Mouse (Mus musculus) left cerebral cortex, adult 8-10 months (tissue): ENCODE results near the gene Maml3. TPM values are rescaled to one million over a fixed set of nuclear protein-coding genes. Genes with fewer than 3 reads are reported as not detected.
A peak's percentile ranks its signal among the peaks of the same experiment; 100 is the strongest.

ENCODE experiments used
- DNase-seq, 2 experiments: peaks; one replicate each; pipeline ENCODE4 v3.0.0; 2022; ENCODE audit warnings: low spot score in 2 of 2
- total RNA-seq, 4 experiments: library from RNA; stranded (reverse); gene quantifications; 2 replicates each; pipeline ENCODE4 v1.2.4; 2022

Maml3 gene
- total RNA-seq, 4 experiments from 2014 or later, result 6.7 to 8.3 (median 7.1) TPM

DNA sequence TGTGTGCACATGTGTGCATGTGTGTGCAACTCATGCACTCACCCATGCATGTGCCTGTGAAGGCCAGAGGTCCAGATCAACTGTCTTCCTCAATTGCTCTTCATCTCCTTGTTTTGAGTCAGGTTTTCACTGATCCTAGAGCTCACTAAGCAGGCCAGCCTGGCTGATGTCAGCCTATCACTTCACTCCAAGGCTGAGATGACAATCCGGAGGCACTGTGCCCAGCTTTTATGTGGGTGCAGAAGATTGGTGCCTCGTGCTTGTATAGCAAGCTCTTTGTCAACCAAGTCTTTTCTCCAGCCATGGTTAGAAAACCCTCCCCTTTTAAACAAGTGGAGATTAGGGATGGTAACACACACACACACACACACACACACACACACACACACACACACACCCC, 146.1 kb downstream of the Maml3 start:
- no peak for DNase-seq

- no peak for DNase-seq
Observed at GRCm38 (mm10) chr3:51954441-51954840, 150.4 kb downstream of the Maml3 start.

DNA sequence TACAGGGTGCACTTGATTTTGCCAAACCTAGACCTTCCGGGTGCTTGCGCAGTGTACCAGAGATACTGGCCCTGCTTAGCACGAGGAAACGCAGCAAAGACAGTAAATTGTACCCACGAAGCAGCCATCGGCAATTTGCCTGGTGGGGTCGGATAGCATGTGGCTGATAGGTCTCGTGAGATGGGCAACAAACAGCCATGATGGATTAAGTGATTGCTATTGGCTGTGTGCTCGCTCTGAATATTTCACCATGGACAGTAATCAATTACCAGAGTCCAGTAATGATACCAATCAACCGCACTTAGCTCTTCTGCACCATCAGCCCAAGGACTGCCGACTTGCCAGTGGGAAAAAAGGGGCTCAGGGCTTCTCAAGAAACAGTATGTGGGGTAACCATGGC, 150.9 kb downstream of the Maml3 start:
- DNase-seq, result no peak

DNA sequence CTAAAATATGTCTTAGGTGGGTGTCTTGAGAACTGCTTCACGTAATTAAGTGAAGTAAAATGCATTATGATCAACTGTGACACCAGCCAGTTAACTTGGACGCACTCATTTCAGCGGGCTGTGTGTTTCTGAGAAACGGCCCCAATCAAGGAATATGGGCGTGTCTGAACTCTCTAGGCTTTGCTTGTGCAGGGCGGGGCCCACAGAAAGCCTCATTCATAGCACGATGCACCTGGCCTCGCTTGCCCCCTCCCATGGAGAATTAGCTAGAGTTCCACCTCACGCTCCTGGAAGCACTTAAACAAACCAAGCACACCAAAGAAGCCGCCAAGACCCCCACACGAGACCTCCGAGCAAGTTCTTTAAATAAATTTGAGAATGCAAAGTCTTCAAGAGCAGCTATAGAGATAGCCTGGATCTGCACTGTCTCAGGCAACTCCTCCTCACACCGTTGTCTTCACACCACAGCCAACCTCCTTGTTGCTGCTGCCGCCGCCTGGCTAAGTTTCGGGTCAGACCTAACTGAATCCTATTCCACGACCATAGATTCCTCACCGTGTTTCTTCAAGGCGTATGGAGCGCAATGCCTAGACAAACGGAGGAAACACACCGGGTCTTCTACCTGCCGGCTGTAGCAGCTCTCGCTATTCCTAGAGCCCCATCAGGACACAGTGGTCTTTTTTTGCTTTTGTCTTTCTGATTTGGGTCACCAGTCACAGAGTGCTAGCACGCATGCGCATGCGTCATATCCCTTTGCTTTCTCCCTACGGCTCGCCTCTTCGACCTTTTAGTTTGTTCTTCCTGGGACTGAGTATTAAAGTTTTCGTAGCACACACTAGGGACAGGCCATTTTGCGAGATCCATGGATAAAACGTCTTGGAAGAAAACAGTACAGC, 151.9 kb downstream of the Maml3 start:
- no peak for DNase-seq

DNA sequence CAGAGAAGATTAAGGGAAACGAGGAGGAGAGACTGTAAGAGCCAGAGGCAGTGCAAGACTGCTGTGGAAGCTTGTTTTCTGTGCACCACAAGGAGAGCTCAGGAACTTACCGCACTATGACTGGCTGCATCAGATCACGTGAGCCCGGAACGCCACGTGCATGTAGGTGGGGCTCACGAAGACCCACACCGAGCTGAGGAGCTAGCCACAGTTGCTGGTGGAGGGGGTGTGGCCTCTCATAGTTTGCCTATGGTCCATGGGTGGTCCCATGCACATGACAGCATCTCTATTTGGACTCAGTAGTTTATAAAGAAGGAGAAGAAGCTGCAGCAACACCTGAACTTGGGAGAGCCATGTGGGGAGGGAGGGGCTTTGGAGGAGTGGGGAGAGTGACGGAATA, 152.6 kb downstream of the Maml3 start:
- DNase-seq, result no peak

DNA sequence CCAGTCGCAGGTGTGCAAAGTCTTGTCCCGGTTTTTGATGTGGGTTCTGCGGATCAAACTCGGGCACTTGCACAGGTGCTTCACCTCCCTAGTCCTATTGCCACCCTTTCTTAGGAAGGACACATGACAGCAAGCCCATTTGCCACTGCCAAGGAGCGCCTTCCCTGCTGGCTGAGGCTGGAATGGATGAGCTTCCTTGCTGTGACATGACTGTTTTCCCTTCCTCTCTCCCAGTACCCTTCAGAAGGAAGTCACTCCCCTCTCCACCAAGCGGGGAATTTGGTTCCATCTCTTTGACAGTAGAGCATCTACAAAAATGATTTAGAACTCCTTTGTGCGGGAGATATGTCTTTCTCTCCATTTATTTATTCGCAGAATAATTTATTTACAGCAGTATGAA, 155.2 kb downstream of the Maml3 start:
- no peak for DNase-seq

- no peak for DNase-seq
Observed at GRCm38 (mm10) chr3:51947168-51947567, 157.7 kb downstream of the Maml3 start.

DNA sequence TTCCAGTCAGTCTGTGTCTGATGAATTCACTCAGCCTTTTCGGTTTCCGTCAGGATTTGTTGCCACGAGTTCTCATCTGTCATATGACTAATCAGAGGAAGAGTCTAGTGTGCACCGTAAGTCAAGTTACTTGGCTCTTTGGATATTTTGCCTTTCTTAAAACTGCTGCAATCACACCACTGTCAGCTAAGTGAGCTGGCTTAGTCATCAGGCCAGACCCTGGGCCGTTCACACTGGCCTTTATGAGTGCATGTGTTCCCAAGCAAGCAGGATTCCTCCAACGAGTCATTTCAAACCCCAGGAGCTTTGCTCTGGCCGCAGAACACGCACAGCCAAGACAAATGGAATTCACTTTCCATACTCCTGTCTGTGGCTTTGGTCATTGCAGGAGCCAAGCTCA, 161.2 kb downstream of the Maml3 start:
- no peak for DNase-seq

DNA sequence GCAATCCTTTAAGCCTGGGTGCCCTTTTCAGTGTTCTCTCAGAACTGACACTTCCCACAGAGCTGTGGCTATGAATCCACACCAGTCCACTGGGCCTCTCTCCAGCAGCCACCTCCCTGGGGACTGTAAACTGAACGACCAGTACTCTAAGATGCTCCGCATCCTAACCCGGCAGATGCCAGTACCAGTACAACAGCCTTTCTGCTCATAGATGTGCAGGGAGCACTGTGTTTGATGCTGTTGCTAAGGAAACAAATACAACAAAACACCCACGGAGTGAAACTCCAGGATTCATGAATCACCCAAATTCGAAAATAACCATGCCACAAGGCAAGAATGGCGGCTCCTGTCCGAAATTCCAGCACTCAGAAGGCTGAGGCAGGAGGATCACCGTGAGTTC, 163.1 kb downstream of the Maml3 start:
- peak in 1 of 2 experiments; percentile 67 for DNase-seq

DNA sequence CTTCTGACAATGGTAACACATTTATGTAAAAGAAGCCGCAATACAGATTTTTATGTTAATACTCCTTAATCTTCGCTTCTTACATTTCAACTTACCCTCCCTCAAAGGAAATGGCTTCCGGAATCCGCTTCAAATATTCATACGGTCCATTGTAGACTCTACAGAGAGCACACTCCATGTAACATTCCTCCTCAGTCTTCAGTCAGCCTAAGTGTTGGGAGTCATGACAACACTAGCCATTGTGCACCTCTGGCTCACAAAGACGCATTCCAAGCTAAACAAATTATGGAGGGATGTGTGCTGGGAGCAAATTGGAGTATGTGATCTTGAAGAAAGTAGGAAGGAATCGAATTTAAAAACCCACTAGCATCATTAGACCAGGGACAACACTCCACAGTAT, 165.0 kb downstream of the Maml3 start:
- no peak for DNase-seq

GRCm38 (mm10) chr3:51939054-51939453, 165.8 kb downstream of the Maml3 start:
- no peak for DNase-seq

GRCm38 (mm10) chr3:51937176-51937575, 167.7 kb downstream of the Maml3 start:
- no peak for DNase-seq

- no peak for DNase-seq
Observed at GRCm38 (mm10) chr3:51934531-51935485, 170.1 kb downstream of the Maml3 start.

DNA sequence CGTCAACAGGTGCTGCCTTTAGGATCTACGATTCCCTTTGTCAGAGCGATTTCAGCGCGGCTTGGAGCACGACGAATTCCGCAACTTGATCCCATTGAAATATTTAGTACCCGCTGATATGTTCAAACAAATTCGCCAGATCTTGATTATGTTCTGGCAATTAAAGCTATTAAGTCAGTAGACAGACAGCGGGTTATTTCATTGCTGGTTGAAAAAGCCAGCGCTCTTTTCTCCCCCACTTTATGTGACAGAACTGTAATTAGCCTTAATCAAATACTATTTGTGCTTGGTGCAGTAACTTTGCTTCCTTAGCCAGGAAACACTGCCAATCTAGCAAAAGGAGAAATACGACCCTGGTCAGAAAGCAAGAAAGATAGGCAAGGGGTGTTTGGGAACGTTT, 176.7 kb downstream of the Maml3 start:
- DNase-seq, result no peak

GRCm38 (mm10) chr3:51927591-51927990, 177.3 kb downstream of the Maml3 start:
- no peak for DNase-seq

- no peak for DNase-seq
Observed at GRCm38 (mm10) chr3:51927043-51927442, 177.8 kb downstream of the Maml3 start.

- no peak for DNase-seq
Observed at GRCm38 (mm10) chr3:51925758-51926157, 179.1 kb downstream of the Maml3 start.

DNA sequence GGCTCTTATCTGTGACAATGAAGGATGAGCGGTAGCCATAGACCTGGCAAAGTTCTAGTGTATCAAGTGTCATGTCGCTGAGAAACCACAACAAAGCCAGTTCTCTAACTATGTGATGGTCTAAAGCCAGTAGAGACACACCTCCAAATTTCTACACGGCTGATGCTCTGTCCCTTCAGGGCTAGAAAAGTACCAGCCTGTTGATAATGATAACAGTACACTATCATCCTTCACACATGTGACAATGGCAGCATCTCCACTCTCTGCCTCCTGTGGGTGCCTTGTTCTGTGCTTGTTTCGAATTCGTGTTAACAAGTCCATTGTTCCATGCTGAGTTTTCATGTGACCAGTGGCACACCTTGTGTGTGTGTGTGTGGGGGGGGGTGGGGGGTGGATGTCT, 180.2 kb downstream of the Maml3 start:
- DNase-seq, result no peak

- DNase-seq, result no peak
Observed at GRCm38 (mm10) chr3:51923800-51924199, 181.1 kb downstream of the Maml3 start.

- DNase-seq, result no peak
Observed at GRCm38 (mm10) chr3:51916902-51917301, 188.0 kb downstream of the Maml3 start.

DNA sequence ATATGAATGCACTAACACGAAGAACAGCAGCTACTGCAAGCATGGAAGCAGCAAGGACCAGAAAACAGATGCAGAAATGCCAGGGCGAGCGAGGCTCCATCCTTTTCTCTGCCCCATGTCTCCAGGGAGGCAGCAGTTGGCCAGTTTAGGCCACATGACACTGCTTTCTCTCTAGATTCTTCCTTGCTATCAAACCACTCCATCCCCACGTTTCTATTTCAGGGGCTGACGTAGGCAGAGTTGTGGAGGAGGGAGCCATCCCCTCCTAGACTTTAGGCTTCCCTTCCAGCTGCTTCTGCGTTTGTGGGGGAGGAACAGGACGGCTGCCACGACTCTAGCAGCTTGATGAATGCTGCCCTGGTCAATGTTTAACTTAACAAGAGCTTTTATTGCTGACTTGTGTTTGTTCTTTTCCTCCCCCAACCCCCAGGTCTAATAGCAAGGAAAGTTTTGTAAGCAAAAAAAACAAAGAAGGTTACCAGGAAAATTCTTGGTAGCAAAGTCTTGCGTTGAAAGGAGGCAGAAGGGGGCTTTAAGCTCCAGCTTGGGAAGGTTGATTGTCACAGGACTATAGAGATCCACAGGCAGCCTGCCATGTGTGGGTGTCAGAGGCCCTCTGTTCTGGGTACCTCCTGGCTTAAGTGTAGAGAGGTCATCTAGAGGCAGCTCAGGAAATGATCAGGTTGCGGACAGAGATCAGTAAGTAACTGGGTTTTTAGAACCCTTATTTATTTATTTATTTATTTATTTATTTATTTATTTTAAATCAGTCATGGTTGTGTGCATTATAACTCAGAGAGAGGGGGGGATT, 188.6 kb downstream of the Maml3 start:
- peak; percentile 58 to 88 for DNase-seq
